Mouse (Mus musculus): Measurements from ENCODE around the gene Lamb1. TPM values are rescaled to one million over a fixed set of nuclear protein-coding genes. Genes with fewer than 3 reads are reported as not detected.

Lamb1 gene
- polyA plus RNA-seq, 1 experiment from 2014 or later, result 13.6 TPM

GRCm38 (mm10) chr12:31272012-31272735, 7.1 kb downstream of the Lamb1 start:
- Histone ChIP-seq H3K4me1 (ENCODE audit: control insufficient read depth, insufficient read depth, low read length) (0 out of 2 replicates have a peak, but pooled peaks cover 2% of the 10 kb centered on the region), H3K4me3 (ENCODE audit: low read depth, low read length) (no peak overlapping the region), H3K4me2 (ENCODE audit: low read length) (no peak overlapping the region), H3K27me3 (replicated peaks; ENCODE audit: control insufficient read depth, insufficient read depth, low read length) (peaks cover 2% of the 10 kb centered on the region; the same call in 1 of the 2 replicates), H3K9ac (ENCODE audit: low read length) (no peak overlapping the region), H3K27ac (ENCODE audit: low read depth, low read length) (no peak overlapping the region), H3K36me3 (ENCODE audit: control insufficient read depth, insufficient read depth, low read length) (no peaks in the 10 kb centered on the region), H3K9me3 (replicated peaks; ENCODE audit: control insufficient read depth, low read length) (no peaks in the 10 kb centered on the region)
- DNase-seq (ENCODE audit: low spot score), result no peak
- WGBS, result 70% methylated on average over 8 of the region's 8 CpGs
- no peak for ATAC-seq

GRCm38 (mm10) chr12:31272846-31273245, 7.8 kb downstream of the Lamb1 start:
- H3K9ac ChIP-seq (ENCODE audit: low read length), result no peak overlapping the region
- ATAC-seq (no peak), DNase-seq (ENCODE audit: low spot score) (no peak)
- H3K4me2 ChIP-seq (ENCODE audit: low read length), result no peak overlapping the region
- WGBS, result 55% methylated on average over 2 of the region's 2 CpGs
- no peaks in the 10 kb centered on the region for H3K27me3 ChIP-seq (replicated peaks; ENCODE audit: control insufficient read depth, insufficient read depth, low read length)
- H3K4me3 ChIP-seq (ENCODE audit: low read depth, low read length), result no peak overlapping the region
- H3K27ac ChIP-seq (ENCODE audit: low read depth, low read length), result no peak overlapping the region
- H3K36me3 ChIP-seq (ENCODE audit: control insufficient read depth, insufficient read depth, low read length), result no peaks in the 10 kb centered on the region
- H3K9me3 ChIP-seq (replicated peaks; ENCODE audit: control insufficient read depth, low read length), result no peaks in the 10 kb centered on the region
- 0 out of 2 replicates have a peak, but pooled peaks cover 2% of the 10 kb centered on the region for H3K4me1 ChIP-seq (ENCODE audit: control insufficient read depth, insufficient read depth, low read length)

GRCm38 (mm10) chr12:31273646-31274045, 8.6 kb downstream of the Lamb1 start:
- WGBS, result 88% methylated on average over 7 of the region's 7 CpGs
- Histone ChIP-seq H3K4me1 (ENCODE audit: control insufficient read depth, insufficient read depth, low read length) (0 out of 2 replicates have a peak, but pooled peaks cover 2% of the 10 kb centered on the region), H3K27ac (ENCODE audit: low read depth, low read length) (no peak overlapping the region), H3K9me3 (replicated peaks; ENCODE audit: control insufficient read depth, low read length) (no peaks in the 10 kb centered on the region), H3K4me2 (ENCODE audit: low read length) (no peak overlapping the region), H3K4me3 (ENCODE audit: low read depth, low read length) (no peak overlapping the region), H3K9ac (ENCODE audit: low read length) (no peak overlapping the region), H3K36me3 (ENCODE audit: control insufficient read depth, insufficient read depth, low read length) (no peaks in the 10 kb centered on the region), H3K27me3 (replicated peaks; ENCODE audit: control insufficient read depth, insufficient read depth, low read length) (no peaks in the 10 kb centered on the region)
- ATAC-seq (no peak), DNase-seq (ENCODE audit: low spot score) (no peak)

- Histone ChIP-seq H3K36me3 (ENCODE audit: control insufficient read depth, insufficient read depth, low read length) (no peaks in the 10 kb centered on the region; the same call in 1 of the 2 replicates), H3K4me1 (ENCODE audit: control insufficient read depth, insufficient read depth, low read length) (0 out of 2 replicates have a peak, but pooled peaks cover 2% of the 10 kb centered on the region), H3K9ac (ENCODE audit: low read length) (no peak overlapping the region), H3K27me3 (replicated peaks; ENCODE audit: control insufficient read depth, insufficient read depth, low read length) (no peaks in the 10 kb centered on the region), H3K27ac (ENCODE audit: low read depth, low read length) (no peak overlapping the region), H3K4me2 (ENCODE audit: low read length) (no peak overlapping the region), H3K9me3 (replicated peaks; ENCODE audit: control insufficient read depth, low read length) (no peaks in the 10 kb centered on the region), H3K4me3 (ENCODE audit: low read depth, low read length) (no peak overlapping the region)
- WGBS, result 91% methylated on average over 10 of the region's 10 CpGs
- DNase-seq (ENCODE audit: low spot score) (no peak), ATAC-seq (no peak)
Measured at GRCm38 (mm10) chr12:31275411-31275810, 10.4 kb downstream of the Lamb1 start.

- 91% methylated on average over 11 of the region's 11 CpGs for WGBS
Measured at GRCm38 (mm10) chr12:31278270-31278669, 13.2 kb downstream of the Lamb1 start.

GRCm38 (mm10) chr12:31280318-31280717, 15.3 kb downstream of the Lamb1 start:
- no peak overlapping the region for H3K9ac ChIP-seq (ENCODE audit: low read length)
- no peak for DNase-seq (ENCODE audit: low spot score)
- H3K4me1 ChIP-seq (ENCODE audit: control insufficient read depth, insufficient read depth, low read length), result peaks cover 4% of the 10 kb centered on the region; the same call in 1 of the 2 replicates
- H3K36me3 ChIP-seq (ENCODE audit: control insufficient read depth, insufficient read depth, low read length), result no peaks in the 10 kb centered on the region; the same call in 1 of the 2 replicates
- H3K9me3 ChIP-seq (replicated peaks; ENCODE audit: control insufficient read depth, low read length), result no peaks in the 10 kb centered on the region
- no peak overlapping the region for H3K4me2 ChIP-seq (ENCODE audit: low read length)
- no peak overlapping the region for H3K4me3 ChIP-seq (ENCODE audit: low read depth, low read length)
- H3K27me3 ChIP-seq (replicated peaks; ENCODE audit: control insufficient read depth, insufficient read depth, low read length), result no peaks in the 10 kb centered on the region
- H3K27ac ChIP-seq (ENCODE audit: low read depth, low read length), result no peak overlapping the region
- 88% methylated on average over 7 of the region's 7 CpGs for WGBS
- ATAC-seq, result no peak

More at GRCm38 (mm10) chr12:31278270-31278669, 13.2 kb downstream of the Lamb1 start:
- peaks cover 4% of the 10 kb centered on the region; the same call in 1 of the 2 replicates for H3K4me1 ChIP-seq (ENCODE audit: control insufficient read depth, insufficient read depth, low read length)
- H3K9ac ChIP-seq (ENCODE audit: low read length), result no peak overlapping the region
- H3K9me3 ChIP-seq (replicated peaks; ENCODE audit: control insufficient read depth, low read length), result no peaks in the 10 kb centered on the region
- H3K4me2 ChIP-seq (ENCODE audit: low read length), result no peak overlapping the region
- ATAC-seq (no peak), DNase-seq (ENCODE audit: low spot score) (no peak)
- H3K36me3 ChIP-seq (ENCODE audit: control insufficient read depth, insufficient read depth, low read length), result no peaks in the 10 kb centered on the region; the same call in 1 of the 2 replicates
- H3K4me3 ChIP-seq (ENCODE audit: low read depth, low read length), result no peak overlapping the region
- H3K27me3 ChIP-seq (replicated peaks; ENCODE audit: control insufficient read depth, insufficient read depth, low read length), result no peaks in the 10 kb centered on the region
- no peak overlapping the region for H3K27ac ChIP-seq (ENCODE audit: low read depth, low read length)

- Histone ChIP-seq H3K36me3 (ENCODE audit: control insufficient read depth, insufficient read depth, low read length) (no peaks in the 10 kb centered on the region; the same call in 1 of the 2 replicates), H3K4me2 (ENCODE audit: low read length) (no peak overlapping the region), H3K27me3 (replicated peaks; ENCODE audit: control insufficient read depth, insufficient read depth, low read length) (no peaks in the 10 kb centered on the region), H3K4me1 (ENCODE audit: control insufficient read depth, insufficient read depth, low read length) (peaks cover 4% of the 10 kb centered on the region; the same call in 1 of the 2 replicates), H3K4me3 (ENCODE audit: low read depth, low read length) (no peak overlapping the region), H3K9ac (ENCODE audit: low read length) (no peak overlapping the region), H3K9me3 (replicated peaks; ENCODE audit: control insufficient read depth, low read length) (no peaks in the 10 kb centered on the region), H3K27ac (ENCODE audit: low read depth, low read length) (no peak overlapping the region)
- WGBS, result 21% methylated on average over 9 of the region's 9 CpGs
- DNase-seq (ENCODE audit: low spot score) (peak; percentile 31), ATAC-seq (peak; percentile 63; the same call in 1 of the 2 replicates)
Measured at GRCm38 (mm10) chr12:31281100-31281591, 16.1 kb downstream of the Lamb1 start.

- no peak overlapping the region for H3K27ac ChIP-seq (ENCODE audit: low read depth, low read length)
- 89% methylated on average over 5 of the region's 5 CpGs for WGBS
- no peak overlapping the region for H3K9ac ChIP-seq (ENCODE audit: low read length)
- H3K36me3 ChIP-seq (ENCODE audit: control insufficient read depth, insufficient read depth, low read length), result no peaks in the 10 kb centered on the region; the same call in 1 of the 2 replicates
- H3K4me2 ChIP-seq (ENCODE audit: low read length), result no peak overlapping the region
- H3K4me3 ChIP-seq (ENCODE audit: low read depth, low read length), result no peak overlapping the region
- H3K27me3 ChIP-seq (replicated peaks; ENCODE audit: control insufficient read depth, insufficient read depth, low read length), result no peaks in the 10 kb centered on the region
- ATAC-seq (no peak), DNase-seq (ENCODE audit: low spot score) (no peak)
- no peaks in the 10 kb centered on the region for H3K9me3 ChIP-seq (replicated peaks; ENCODE audit: control insufficient read depth, low read length)
- H3K4me1 ChIP-seq (ENCODE audit: control insufficient read depth, insufficient read depth, low read length), result peaks cover 4% of the 10 kb centered on the region; the same call in 1 of the 2 replicates
Measured at GRCm38 (mm10) chr12:31282241-31282640, 17.2 kb downstream of the Lamb1 start.

- Histone ChIP-seq H3K27me3 (replicated peaks; ENCODE audit: control insufficient read depth, insufficient read depth, low read length) (no peaks in the 10 kb centered on the region), H3K4me1 (ENCODE audit: control insufficient read depth, insufficient read depth, low read length) (peaks cover 4% of the 10 kb centered on the region; the same call in 1 of the 2 replicates), H3K36me3 (ENCODE audit: control insufficient read depth, insufficient read depth, low read length) (no peaks in the 10 kb centered on the region; the same call in 1 of the 2 replicates), H3K4me2 (ENCODE audit: low read length) (no peak overlapping the region), H3K9ac (ENCODE audit: low read length) (no peak overlapping the region), H3K27ac (ENCODE audit: low read depth, low read length) (no peak overlapping the region), H3K9me3 (replicated peaks; ENCODE audit: control insufficient read depth, low read length) (no peaks in the 10 kb centered on the region), H3K4me3 (ENCODE audit: low read depth, low read length) (no peak overlapping the region)
- DNase-seq (ENCODE audit: low spot score) (no peak), ATAC-seq (no peak)
- WGBS, result 87% methylated on average over 4 of the region's 4 CpGs
Measured at GRCm38 (mm10) chr12:31283131-31283530, 18.1 kb downstream of the Lamb1 start.

All from forebrain, embryonic 14.5 days (tissue).